Mouse (Mus musculus) liver, postnatal 0 days (tissue): Measurements from ENCODE around the gene Gm45021.

Experiments
- CTCF ChIP-seq: sonication (generic); IDR thresholded peaks from 2 replicates; pipeline ENCODE4 v1.5.1; 2016; ENCODE audit warnings: antibody characterized with exemption, low read depth
- EP300 ChIP-seq: IDR thresholded peaks from 2 replicates; pipeline ENCODE4 v1.6.1; 2016; ENCODE audit warnings: antibody characterized with exemption, low read depth, mild to moderate bottlenecking

GRCm38 (mm10) chr6:48573280-48573679 is 16.1 kb upstream of the Gm45021 start:
- TF ChIP-seq CTCF: no peak
- TF ChIP-seq EP300: no peak
